Mouse (Mus musculus) ES-Bruce4 (cell line): Measurements from ENCODE around the gene Tchh. TPM values are rescaled to one million over a fixed set of nuclear protein-coding genes. Genes with fewer than 3 reads are reported as not detected.
A peak's percentile ranks its signal among the peaks of the same experiment; 100 is the strongest.

Experiments
- H3K27ac ChIP-seq: 2 replicates; pipeline ENCODE4 v1.5.1; 2012; ENCODE audit warnings: low read length, inconsistent platforms; ENCODE audit not compliant: insufficient read depth
- H3K27me3 ChIP-seq: 2 replicates; pipeline ENCODE4 v1.6.1; 2012; ENCODE audit warnings: mild to moderate bottlenecking, low read length, inconsistent platforms; ENCODE audit not compliant: control insufficient read depth, poor library complexity, insufficient read depth, severe bottlenecking
- H3K36me3 ChIP-seq: 2 replicates; pipeline ENCODE4 v1.6.1; 2012; ENCODE audit warnings: inconsistent platforms, mild to moderate bottlenecking, low read length, moderate library complexity; ENCODE audit not compliant: control insufficient read depth, poor library complexity, insufficient read depth, severe bottlenecking
- H3K4me1 ChIP-seq: one replicate; pipeline ENCODE4 v1.8.1; 2011; ENCODE audit warnings: low read length; ENCODE audit not compliant: control insufficient read depth, insufficient read depth
- H3K4me3 ChIP-seq: 2 replicates; pipeline ENCODE4 v1.5.1; 2011; ENCODE audit warnings: low read depth, mild to moderate bottlenecking, low read length
- H3K9ac ChIP-seq: 2 replicates; pipeline ENCODE4 v1.6.1; 2012; ENCODE audit warnings: low read depth, mild to moderate bottlenecking, inconsistent platforms; ENCODE audit not compliant: poor library complexity, severe bottlenecking
- H3K9me3 ChIP-seq: replicated peaks from 2 replicates; pipeline ENCODE4 v1.6.1; 2012; ENCODE audit warnings: mild to moderate bottlenecking, low read length, inconsistent platforms; ENCODE audit not compliant: control insufficient read depth, poor library complexity, insufficient read depth, severe bottlenecking
- CTCF ChIP-seq: IDR thresholded peaks from one replicate; pipeline ENCODE4 v1.8.1; 2011; ENCODE audit warnings: low read depth, low read length
- EP300 ChIP-seq: IDR thresholded peaks from 2 replicates; pipeline ENCODE4 v1.6.1; 2011; ENCODE audit warnings: low read depth, low read length; ENCODE audit not compliant: insufficient read depth
- POLR2A ChIP-seq: IDR thresholded peaks from one replicate; pipeline ENCODE4 v1.8.1; 2011; ENCODE audit warnings: low read length; ENCODE audit not compliant: insufficient read depth
- polyA plus RNA-seq: library from polyadenylated mRNA; stranded (reverse); fragments of >200 nt; gene quantifications from 2 replicates; pipeline ENCODE4 v1.2.4, GENCODE M21; 2011; ENCODE audit warnings: low read depth; ENCODE audit not compliant: missing spikeins, insufficient read depth, insufficient read length

The Tchh gene
- 1.3 and 1.6 TPM in 2 replicates for polyA plus RNA-seq

DNA sequence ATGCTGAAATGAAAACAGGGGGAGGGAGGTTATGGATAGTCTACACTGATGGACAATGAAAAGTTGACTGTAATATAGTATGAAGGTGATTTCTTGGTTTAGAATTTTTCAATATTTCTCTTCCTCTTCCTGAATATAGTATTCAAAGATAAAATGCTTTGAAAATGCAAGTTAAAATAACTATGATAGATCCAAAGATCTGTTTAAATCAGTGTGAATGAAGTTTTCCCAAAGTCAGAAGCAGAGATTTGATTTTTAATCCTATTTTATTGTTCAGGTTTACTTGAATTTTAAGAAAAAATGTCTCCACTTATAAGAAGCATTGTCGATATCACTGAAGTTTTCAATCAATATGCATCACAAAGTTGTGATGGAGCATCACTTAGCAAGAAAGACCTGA is at the start of gene Tchh:
Tchh (plus strand) TSS at position 301 of the 400 bp plus-strand sequence.
- H3K27me3 ChIP-seq = peaks cover 7% of the 10 kb centered on the region; the same call in 1 of the 2 replicates
- TF ChIP-seq POLR2A = no peak
- TF ChIP-seq CTCF = no peak
- no peak for TF ChIP-seq EP300
- no peak within 1 kb of the TSS for H3K4me3 ChIP-seq
- H3K36me3 ChIP-seq = no peaks in the 10 kb centered on the region
- H3K9ac ChIP-seq = peak within 1 kb of the TSS; percentile 23; the same call in 1 of the 2 replicates
- H3K9me3 ChIP-seq = no peaks in the 10 kb centered on the region
- H3K27ac ChIP-seq = no peak within 1 kb of the TSS
- no peaks in the 10 kb centered on the region for H3K4me1 ChIP-seq

DNA sequence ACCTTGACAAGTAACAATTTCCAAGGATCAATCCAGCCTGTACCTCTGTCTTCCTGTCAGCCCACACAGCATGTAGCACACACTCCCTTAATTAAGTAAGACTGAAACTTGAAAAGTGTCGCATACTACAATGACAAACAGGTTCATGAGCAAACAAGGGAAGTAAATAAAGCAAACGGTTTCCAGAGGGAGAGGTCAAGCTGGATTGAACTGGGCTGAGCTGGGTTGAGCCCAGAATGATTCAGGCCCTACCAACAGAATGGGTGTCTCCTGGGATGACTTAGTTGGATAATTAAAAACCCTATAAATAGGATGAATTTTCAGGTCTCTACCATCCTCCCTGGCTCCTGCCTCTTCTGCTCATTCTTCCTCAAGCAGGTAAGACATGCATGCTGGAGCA is 48.8 kb upstream of the Tchh start, which contains the start of gene Rptn:
Rptn (plus strand) TSS at position 334 of the 400 bp plus-strand sequence.
- Histone ChIP-seq H3K27ac (no peak within 1 kb of the TSS), H3K4me1 (no peaks in the 10 kb centered on the region), H3K9ac (no peak within 1 kb of the TSS), H3K36me3 (peaks cover 5% of the 10 kb centered on the region), H3K27me3 (no peaks in the 10 kb centered on the region), H3K4me3 (no peak within 1 kb of the TSS), H3K9me3 (no peaks in the 10 kb centered on the region)
- no peak for TF ChIP-seq CTCF
- TF ChIP-seq POLR2A = no peak
- no peak for TF ChIP-seq EP300

DNA sequence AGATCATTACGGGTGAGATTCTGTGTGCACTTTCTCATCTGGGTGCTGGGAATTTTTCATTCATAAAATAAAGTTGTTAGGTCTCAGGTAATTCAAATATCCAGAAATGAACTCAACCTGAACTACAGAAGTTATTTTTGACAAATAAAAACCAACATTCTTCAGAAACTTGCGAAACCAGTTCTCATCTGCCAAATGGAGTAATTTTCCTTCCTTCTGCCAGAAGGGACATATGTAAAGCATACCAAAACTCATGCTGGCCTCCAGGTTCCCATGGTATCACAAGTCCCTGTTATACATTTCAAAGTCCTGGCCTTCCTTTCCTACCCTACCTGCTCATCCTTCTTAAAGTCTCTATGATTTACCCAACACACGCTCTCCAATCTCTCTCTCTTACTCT is 38.2 kb upstream of the Tchh start:
- Histone ChIP-seq H3K36me3 (peaks cover 3% of the 10 kb centered on the region; the same call in 1 of the 2 replicates), H3K4me1 (no peaks in the 10 kb centered on the region), H3K4me3 (no peak overlapping the region), H3K27me3 (no peaks in the 10 kb centered on the region), H3K9ac (no peak overlapping the region), H3K9me3 (no peaks in the 10 kb centered on the region), H3K27ac (no peak overlapping the region)
- TF ChIP-seq CTCF (no peak), EP300 (no peak), POLR2A (no peak)

DNA sequence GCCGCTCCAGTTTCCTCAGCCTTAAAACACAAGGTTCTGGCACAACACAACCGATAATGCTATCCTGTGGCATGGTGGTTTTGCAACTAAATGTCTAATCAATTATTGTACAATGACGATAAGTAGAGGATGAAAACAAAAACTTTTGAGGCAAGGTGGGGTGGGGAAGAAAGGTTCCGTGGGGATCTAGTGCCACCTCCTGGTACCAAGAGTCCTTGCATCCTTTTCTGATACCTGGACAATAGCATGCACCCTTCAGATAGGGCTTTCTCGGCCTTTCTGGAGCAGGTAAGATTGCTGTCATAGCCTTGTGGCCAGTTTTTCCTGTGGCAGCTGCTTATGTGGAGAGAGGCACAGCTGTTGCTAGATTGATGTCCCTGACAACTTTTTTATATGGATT is 35.1 kb upstream of the Tchh start:
- no peaks in the 10 kb centered on the region for H3K27me3 ChIP-seq
- no peak overlapping the region for H3K9ac ChIP-seq
- H3K27ac ChIP-seq = no peak overlapping the region
- H3K4me1 ChIP-seq = no peaks in the 10 kb centered on the region
- H3K4me3 ChIP-seq = no peak overlapping the region
- TF ChIP-seq CTCF = peak; percentile 67
- TF ChIP-seq EP300 = no peak
- peaks cover 5% of the 10 kb centered on the region; the same call in 1 of the 2 replicates for H3K36me3 ChIP-seq
- H3K9me3 ChIP-seq = no peaks in the 10 kb centered on the region

DNA sequence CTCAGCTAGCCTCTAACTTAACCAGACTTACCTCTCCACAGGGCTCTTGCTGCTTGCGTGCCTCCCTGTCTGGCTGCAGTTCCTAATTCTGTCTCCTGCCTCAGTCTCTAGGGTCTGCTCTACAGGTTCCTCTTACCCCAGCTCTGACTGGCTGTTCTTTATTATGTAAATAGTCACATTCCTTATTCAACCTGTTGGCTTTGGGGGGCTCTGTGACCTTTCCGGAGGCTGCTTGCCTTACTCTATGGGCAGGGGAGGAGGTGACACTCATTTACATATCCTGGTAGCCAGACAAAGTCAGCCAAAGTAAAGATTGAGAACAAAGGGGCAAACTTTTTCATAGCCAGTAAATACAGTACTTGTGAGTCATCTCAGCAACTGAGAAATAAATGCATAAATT is 30.2 kb upstream of the Tchh start:
- peaks cover 3% of the 10 kb centered on the region for H3K4me1 ChIP-seq
- H3K9me3 ChIP-seq = no peaks in the 10 kb centered on the region
- H3K4me3 ChIP-seq = no peak overlapping the region
- peaks cover 5% of the 10 kb centered on the region; the same call in 1 of the 2 replicates for H3K36me3 ChIP-seq
- no peak overlapping the region for H3K9ac ChIP-seq
- no peak overlapping the region for H3K27ac ChIP-seq
- no peak for TF ChIP-seq CTCF
- peak; percentile 64 for TF ChIP-seq POLR2A
- peak; percentile 93 for TF ChIP-seq EP300
- no peaks in the 10 kb centered on the region for H3K27me3 ChIP-seq

DNA sequence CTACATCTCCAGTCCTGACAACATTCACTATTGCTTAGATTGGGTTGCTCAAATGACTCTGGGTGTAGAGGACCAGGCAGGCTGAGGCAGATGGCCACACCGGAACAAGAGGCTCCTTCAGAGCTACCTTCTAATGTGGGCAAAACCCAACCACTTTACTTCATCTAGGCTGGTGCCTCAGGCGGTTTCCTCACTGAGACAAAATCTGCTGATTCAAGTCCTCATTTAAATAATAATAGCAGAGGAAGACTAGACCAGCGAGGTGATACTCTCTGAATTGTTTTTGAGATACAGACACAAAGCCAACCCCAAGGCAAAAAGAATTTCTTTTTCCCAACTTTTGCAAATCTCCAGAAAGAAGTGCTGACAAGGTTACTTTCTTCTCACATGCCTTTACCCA is 10.5 kb upstream of the Tchh start:
- no peak for TF ChIP-seq POLR2A
- no peaks in the 10 kb centered on the region for H3K36me3 ChIP-seq
- no peaks in the 10 kb centered on the region for H3K9me3 ChIP-seq

More for the DNA sequence above, 10.5 kb upstream of the Tchh start:
- Histone ChIP-seq H3K27me3 (no peaks in the 10 kb centered on the region), H3K27ac (no peak overlapping the region), H3K9ac (no peak overlapping the region), H3K4me3 (no peak overlapping the region), H3K4me1 (peaks cover 2% of the 10 kb centered on the region)
